Mouse (Mus musculus): Measurements from ENCODE around the gene Slc28a2.

- TF ChIP-seq CTCF (conservative IDR thresholded peaks at IDR 0.05; ENCODE audit: low read length) (no peak), POU5F1 (IDR thresholded peaks at IDR 0.05; ENCODE audit: borderline replicate concordance, low read length) (no peak), NANOG (IDR thresholded peaks at IDR 0.05; ENCODE audit: borderline replicate concordance, low read length) (no peak)
These were observed 47.0 kb upstream of the Slc28a2 start for GRCm38 (mm10) chr2:122379292-122379650.

Data from E14TG2a.4 (cell line).